Mouse (Mus musculus): ENCODE results near the gene Hspb8. TPM values are rescaled to one million over a fixed set of nuclear protein-coding genes. Genes with fewer than 3 reads are reported as not detected.
"Not testable (repeated sequence)": the region's sequence is repeated elsewhere in the genome, so short reads cannot be mapped to it uniquely, and the experiment has no call there.

The Hspb8 gene
- total RNA-seq, 1 experiment from 2014 or later, result not detected

GRCm38 (mm10) chr5:116404063-116404462 is 18.6 kb downstream of the Hspb8 start:
- ATAC-seq (replicated peaks; ENCODE audit: insufficient number of reproducible peaks, low FRiP score, low TSS enrichment, poor library complexity, severe bottlenecking), result no peak

DNA sequence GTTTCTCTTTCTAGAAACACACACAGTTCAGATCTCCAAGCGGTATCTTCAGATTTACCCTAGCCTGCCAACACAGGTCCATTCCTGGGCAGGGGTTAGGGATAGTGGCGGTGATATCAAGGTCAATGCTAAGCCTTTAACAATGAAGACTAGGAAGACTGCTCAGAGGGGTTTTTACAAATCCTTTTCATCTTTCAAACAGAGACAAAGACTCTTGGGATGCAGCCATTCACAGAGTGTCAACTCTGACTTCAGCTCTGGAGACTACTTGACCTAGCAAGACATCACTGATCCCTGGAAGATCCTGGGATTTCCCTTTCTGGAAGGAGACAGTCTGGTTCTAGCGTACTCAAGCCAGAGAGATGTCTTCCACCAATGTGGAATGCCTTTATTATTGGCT is 21.9 kb downstream of the Hspb8 start:
- no peak for ATAC-seq (replicated peaks; ENCODE audit: insufficient number of reproducible peaks, low FRiP score, low TSS enrichment, poor library complexity, severe bottlenecking)

- ATAC-seq (replicated peaks; ENCODE audit: insufficient number of reproducible peaks, low FRiP score, low TSS enrichment, poor library complexity, severe bottlenecking), result no peak
These were observed 22.5 kb downstream of the Hspb8 start for GRCm38 (mm10) chr5:116400042-116400730.

DNA sequence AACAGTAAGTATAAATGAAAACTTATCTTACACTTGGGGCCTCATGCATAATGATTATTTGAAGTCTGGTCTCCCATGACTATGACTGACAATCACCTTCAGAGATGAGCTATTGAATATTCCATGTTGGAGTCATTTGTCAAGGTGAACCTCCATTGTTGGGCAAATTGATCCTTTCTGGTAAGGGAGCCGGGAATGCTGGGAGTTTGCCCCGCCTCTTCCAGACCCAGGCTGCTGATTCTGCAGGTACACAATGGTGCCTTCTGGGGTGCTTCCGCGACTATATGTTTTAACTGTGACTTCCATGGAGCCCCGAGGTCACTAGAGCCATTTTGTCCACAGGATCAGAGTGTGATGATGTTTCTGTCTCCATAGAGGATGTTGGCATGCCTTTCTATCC is 26.6 kb downstream of the Hspb8 start:
- no peak for ATAC-seq (replicated peaks; ENCODE audit: insufficient number of reproducible peaks, low FRiP score, low TSS enrichment, poor library complexity, severe bottlenecking)

- no peak for ATAC-seq (replicated peaks; ENCODE audit: insufficient number of reproducible peaks, low FRiP score, low TSS enrichment, poor library complexity, severe bottlenecking)
These were observed 30.1 kb downstream of the Hspb8 start for GRCm38 (mm10) chr5:116392603-116393002.

DNA sequence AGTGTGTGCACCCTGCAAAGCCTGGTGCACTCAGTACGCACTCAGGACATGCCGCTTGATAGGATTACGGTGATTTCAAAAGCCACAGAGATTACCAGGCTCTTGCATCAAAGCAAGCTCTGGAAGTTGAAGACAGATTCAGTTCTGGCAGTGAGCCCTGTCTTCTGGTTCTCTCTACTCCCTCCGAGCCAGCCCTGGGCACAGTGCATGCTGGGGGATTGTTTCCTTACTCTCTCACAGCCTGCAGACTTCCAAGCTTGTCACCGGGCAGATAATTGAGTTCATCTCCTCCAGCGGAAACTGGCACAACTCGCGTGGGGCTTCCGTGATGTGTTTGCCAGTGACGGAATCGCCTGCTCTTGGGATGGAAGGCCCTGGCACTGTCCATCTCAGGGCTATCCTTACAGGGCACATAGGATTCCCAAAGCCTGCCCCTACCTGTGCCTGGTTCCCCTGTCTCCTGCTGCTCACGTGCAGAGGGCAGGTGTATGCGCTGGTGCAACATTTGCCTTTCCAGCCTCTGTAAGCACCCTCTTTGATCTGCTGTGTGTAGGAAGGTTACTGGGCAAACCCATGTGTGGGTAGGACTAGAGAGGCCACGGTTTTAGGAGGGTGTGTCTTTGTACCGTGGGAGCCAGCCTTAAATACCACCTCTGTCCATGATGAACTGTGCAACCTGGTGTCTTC is 32.7 kb downstream of the Hspb8 start:
- no peak for ATAC-seq (replicated peaks; ENCODE audit: insufficient number of reproducible peaks, low FRiP score, low TSS enrichment, poor library complexity, severe bottlenecking)

GRCm38 (mm10) chr5:116389321-116389720 is 33.3 kb downstream of the Hspb8 start:
- ATAC-seq (replicated peaks; ENCODE audit: insufficient number of reproducible peaks, low FRiP score, low TSS enrichment, poor library complexity, severe bottlenecking), result no peak

- ATAC-seq (replicated peaks; ENCODE audit: insufficient number of reproducible peaks, low FRiP score, low TSS enrichment, poor library complexity, severe bottlenecking), result no peak
These were observed 35.2 kb downstream of the Hspb8 start for GRCm38 (mm10) chr5:116387302-116387935.

DNA sequence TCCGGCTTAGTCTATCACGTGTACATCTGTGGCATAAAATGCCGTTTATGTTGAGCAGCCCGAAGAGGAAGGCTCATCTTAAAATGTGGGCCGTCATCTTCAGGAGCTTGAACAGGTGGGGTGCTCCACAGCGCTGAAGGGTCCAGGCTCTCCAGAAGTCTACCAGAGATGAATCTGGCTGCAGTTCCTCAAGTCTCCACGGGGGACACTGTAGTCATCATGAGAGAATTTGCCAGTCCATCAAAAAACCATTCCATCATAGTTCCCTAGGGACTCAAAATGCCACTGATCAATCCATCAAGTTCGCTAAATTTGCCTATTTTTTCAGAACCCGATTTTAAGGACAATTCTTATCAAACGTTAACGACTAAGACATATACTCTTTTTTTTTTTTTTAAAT is 36.6 kb downstream of the Hspb8 start:
- no peak for ATAC-seq (replicated peaks; ENCODE audit: insufficient number of reproducible peaks, low FRiP score, low TSS enrichment, poor library complexity, severe bottlenecking)

- not testable (repeated sequence) for ATAC-seq (replicated peaks; ENCODE audit: insufficient number of reproducible peaks, low FRiP score, low TSS enrichment, poor library complexity, severe bottlenecking)
These were observed 40.0 kb downstream of the Hspb8 start for GRCm38 (mm10) chr5:116382646-116383045.

DNA sequence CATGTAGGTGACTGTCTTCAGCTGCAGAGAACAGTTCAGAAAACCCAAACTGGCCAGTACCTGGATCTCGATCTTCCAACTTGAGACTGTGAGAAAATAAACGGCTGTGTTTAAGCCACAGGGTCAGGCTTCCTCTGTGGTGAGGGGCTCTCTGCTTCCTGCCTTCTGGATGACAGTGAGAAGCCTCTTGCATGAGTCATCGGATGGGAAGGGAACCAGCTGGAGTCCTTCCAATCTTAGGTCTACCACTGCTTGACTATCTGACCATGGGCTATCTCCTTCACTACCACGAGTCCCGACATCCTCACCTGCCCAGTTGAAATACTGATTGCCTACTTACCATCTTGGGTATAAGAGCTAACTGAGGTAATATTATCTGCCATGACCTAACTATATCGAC is 40.9 kb downstream of the Hspb8 start:
- ATAC-seq (replicated peaks; ENCODE audit: insufficient number of reproducible peaks, low FRiP score, low TSS enrichment, poor library complexity, severe bottlenecking), result no peak

DNA sequence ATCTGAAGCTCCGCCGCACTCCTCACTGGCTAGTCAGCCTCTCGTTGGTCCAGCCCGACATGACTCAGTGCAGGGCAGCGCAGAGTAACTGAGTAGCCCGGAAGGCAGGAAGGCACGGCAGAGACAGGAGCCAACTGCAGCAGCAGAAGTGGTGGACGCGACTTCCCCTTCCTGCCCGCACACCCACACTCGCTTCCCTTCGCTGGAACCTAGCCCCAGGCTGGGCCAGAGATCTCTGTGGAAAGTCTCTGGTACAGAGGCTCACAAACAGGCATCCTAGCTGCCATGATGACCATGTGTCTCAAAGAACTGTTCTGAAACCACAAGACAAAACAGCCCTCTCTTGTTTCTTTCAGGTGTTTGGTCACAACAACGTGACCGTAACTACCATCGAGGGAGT is 41.4 kb downstream of the Hspb8 start:
- ATAC-seq (replicated peaks; ENCODE audit: insufficient number of reproducible peaks, low FRiP score, low TSS enrichment, poor library complexity, severe bottlenecking), result no peak

DNA sequence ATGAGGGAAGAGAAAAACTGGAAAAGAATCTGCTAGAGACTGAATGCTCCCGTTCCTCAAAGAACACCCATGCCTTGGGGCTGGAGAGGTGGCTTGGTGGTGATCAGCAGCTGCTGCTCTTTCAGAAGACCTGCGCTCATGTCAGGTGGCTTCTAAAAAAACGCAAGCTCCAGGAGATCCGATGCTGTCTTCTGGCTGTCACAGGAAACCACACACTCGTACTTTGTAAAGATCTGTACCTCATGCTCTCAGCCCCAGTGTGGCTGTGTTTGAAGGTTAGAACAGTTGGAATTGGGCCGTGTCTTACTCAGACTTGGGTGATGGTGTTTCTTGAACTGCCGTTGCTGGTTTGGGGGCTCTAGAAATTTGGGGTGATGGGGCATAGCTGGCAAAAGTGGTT is 42.3 kb downstream of the Hspb8 start:
- ATAC-seq (replicated peaks; ENCODE audit: insufficient number of reproducible peaks, low FRiP score, low TSS enrichment, poor library complexity, severe bottlenecking), result no peak

GRCm38 (mm10) chr5:116378872-116379271 is 43.8 kb downstream of the Hspb8 start:
- no peak for ATAC-seq (replicated peaks; ENCODE audit: insufficient number of reproducible peaks, low FRiP score, low TSS enrichment, poor library complexity, severe bottlenecking)

DNA sequence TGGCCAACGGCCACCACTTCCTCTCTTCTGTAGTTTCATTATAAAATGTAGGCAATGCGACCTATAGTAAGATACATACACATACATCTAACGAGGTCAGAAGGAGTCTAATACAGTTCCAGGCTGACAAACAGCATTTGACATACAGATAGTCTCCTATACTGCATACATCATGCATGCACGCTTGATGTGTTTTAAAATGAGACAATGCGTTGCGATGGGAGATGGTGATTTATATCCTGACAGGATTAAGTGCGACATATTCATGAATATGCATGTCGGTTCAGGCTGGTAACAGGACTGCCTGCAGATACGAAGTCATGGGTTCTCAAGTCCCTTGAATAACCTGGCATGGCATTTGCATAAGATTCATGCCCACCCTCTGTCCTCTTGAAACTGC is 54.7 kb downstream of the Hspb8 start:
- ATAC-seq (replicated peaks; ENCODE audit: insufficient number of reproducible peaks, low FRiP score, low TSS enrichment, poor library complexity, severe bottlenecking), result no peak

GRCm38 (mm10) chr5:116366889-116367682 is 55.6 kb downstream of the Hspb8 start:
- ATAC-seq (replicated peaks; ENCODE audit: insufficient number of reproducible peaks, low FRiP score, low TSS enrichment, poor library complexity, severe bottlenecking), result no peak

GRCm38 (mm10) chr5:116361342-116361741 is 61.3 kb downstream of the Hspb8 start:
- ATAC-seq (replicated peaks; ENCODE audit: insufficient number of reproducible peaks, low FRiP score, low TSS enrichment, poor library complexity, severe bottlenecking), result no peak

GRCm38 (mm10) chr5:116360751-116361150 is 61.9 kb downstream of the Hspb8 start:
- no peak for ATAC-seq (replicated peaks; ENCODE audit: insufficient number of reproducible peaks, low FRiP score, low TSS enrichment, poor library complexity, severe bottlenecking)

All from monocyte, adult 5-6 weeks (primary cell).